Mouse (Mus musculus): Measurements from ENCODE around the gene Lipt1. TPM values are rescaled to one million over a fixed set of nuclear protein-coding genes. Genes with fewer than 3 reads are reported as not detected.

Gene Lipt1
- total RNA-seq, 2 experiments from 2014 or later = 8.8 to 9.4 TPM

GRCm38 (mm10) chr1:37894606-37895005, 23.1 kb downstream of the Lipt1 start:
- no peak for DNase-seq (ENCODE audit: low spot score in 2 of 2)

- no peak for DNase-seq (ENCODE audit: low spot score in 2 of 2)
Observed at GRCm38 (mm10) chr1:37899816-37900215, 28.3 kb downstream of the Lipt1 start.

GRCm38 (mm10) chr1:37900288-37900687, 28.8 kb downstream of the Lipt1 start:
- no peak for DNase-seq (ENCODE audit: low spot score in 2 of 2)

- DNase-seq (ENCODE audit: low spot score in 2 of 2) = peak in 1 of 2 experiments; percentile 23
Observed at GRCm38 (mm10) chr1:37903178-37903577, 31.6 kb downstream of the Lipt1 start.

GRCm38 (mm10) chr1:37912751-37913150, 41.2 kb downstream of the Lipt1 start:
- DNase-seq (ENCODE audit: low spot score in 2 of 2) = no peak

GRCm38 (mm10) chr1:37916393-37916792, 44.9 kb downstream of the Lipt1 start, which contains the start of gene Lyg2:
TSS of gene Lyg2 (minus strand) at chr1:37916493.
- no peak for DNase-seq (ENCODE audit: low spot score in 2 of 2)

- DNase-seq (ENCODE audit: low spot score in 2 of 2) = no peak
Observed at GRCm38 (mm10) chr1:37917666-37918065, 46.1 kb downstream of the Lipt1 start.

- no peak for DNase-seq (ENCODE audit: low spot score in 2 of 2)
Observed at GRCm38 (mm10) chr1:37918096-37918495, 46.6 kb downstream of the Lipt1 start.

GRCm38 (mm10) chr1:37922536-37922935, 51.0 kb downstream of the Lipt1 start:
- no peak for DNase-seq (ENCODE audit: low spot score in 2 of 2)

Other genes starting within 250 kb of the Lipt1 start
- gene 2010300C02Rik, start 151.7 kb upstream of the Lipt1 start, total RNA-seq (2021) = 100 to 1,000 TPM; 251 to 264 TPM
- gene Tsga10, start 5.3 kb upstream of the Lipt1 start, total RNA-seq (2021) = 10 to 100 TPM; 17.8 to 19.3 TPM
- 10 to 100 TPM; 10.7 to 11.3 TPM for gene Mitd1, start 18.7 kb downstream of the Lipt1 start, total RNA-seq (2021)
- gene Mrpl30, start 18.7 kb downstream of the Lipt1 start, total RNA-seq (2021) = 100 to 1,000 TPM; 139 to 146 TPM
- gene Lyg2, start 44.8 kb downstream of the Lipt1 start, total RNA-seq (2021) = not detected
- gene Lyg1, start 86.0 kb downstream of the Lipt1 start, total RNA-seq (2021) = not detected
- 10 to 100 TPM; 56.6 to 71.1 TPM for gene Txndc9, start 126.2 kb downstream of the Lipt1 start, total RNA-seq (2021)
- gene Eif5b, start 126.3 kb downstream of the Lipt1 start, total RNA-seq (2021) = 10 to 100 TPM; 40.7 to 41.1 TPM